Mouse (Mus musculus): ENCODE results near the gene Sipa1l1.

DNA sequence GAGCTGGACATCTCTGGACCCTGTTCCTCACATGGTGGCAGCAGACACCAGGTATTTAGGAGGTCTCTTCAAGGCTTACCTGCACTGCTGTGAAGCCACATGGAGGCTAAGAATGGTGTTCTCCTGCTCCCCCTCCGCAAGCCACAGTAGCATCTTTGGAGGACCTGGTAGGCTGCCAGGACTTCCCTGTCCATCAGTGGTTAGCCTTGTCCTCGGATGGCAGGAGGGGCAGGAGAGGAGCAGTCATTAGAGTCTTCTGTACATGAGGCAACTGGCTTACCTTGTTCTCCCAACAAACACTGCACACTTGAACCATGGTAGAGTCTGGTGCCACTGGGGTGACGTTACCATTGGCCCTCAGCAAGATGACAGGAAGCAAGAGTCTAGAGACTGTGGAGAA, 198.9 kb downstream of the Sipa1l1 start:
- no peak for TF ChIP-seq POLR2A (IDR thresholded peaks at IDR 0.05; ENCODE audit: extremely low read depth, insufficient read depth, low read length)
- no peak for TF ChIP-seq CTCF (IDR thresholded peaks at IDR 0.05; ENCODE audit: extremely low read depth, insufficient read depth, low read length)

Measured in cortical plate, adult 2 months (tissue).